28 mouse cellular contexts compared by ENCODE assay signal in the genomic region with DNA sequence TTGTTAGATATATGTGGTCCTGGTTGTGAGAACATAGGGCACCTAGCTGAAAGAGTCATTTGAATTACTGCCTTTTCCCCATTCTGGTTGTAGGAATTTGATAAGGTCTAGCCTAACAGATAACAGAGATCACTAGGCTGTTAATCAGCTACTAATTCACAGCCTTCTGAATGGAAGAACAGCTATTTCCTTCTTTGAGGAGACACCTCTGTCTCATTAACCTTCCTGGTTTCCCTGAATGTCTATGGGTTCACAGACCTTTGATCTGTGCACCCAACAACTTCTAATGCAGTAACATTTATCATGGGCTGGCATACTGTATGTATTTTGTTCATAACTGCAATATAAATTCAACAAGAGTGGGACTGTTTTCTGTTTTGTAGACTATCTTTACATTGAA.
"Had no signal": no experiment of that assay in that cellular context is flagged by ENCODE, and none has a peak within 500 bp of the region (broad histone marks: within the 10 kb centered on the region; RNA-seq: fewer than 3 reads in every experiment).

No protein-coding gene starts in this region.

- H3K4me3 ChIP-seq: embryonic facial prominence, embryonic 10.5 days; embryonic facial prominence, embryonic 12.5 days; embryonic facial prominence, embryonic 13.5 days; embryonic facial prominence, embryonic 15.5 days; erythroblast, embryonic 14.5 days; forebrain, embryonic 10.5 days; forebrain, embryonic 12.5 days; forebrain, embryonic 13.5 days; forebrain, embryonic 15.5 days; gastrocnemius, adult 2 months had no signal

- DNase-seq: cerebellum, adult 18-20 months; cerebellum, adult 2 months; cerebellum, adult 8-10 months; cerebellum, adult 9-10 months; cerebellum, adult 9-11 months; cerebellum, postnatal 10 days; cerebellum, postnatal 14 days; cerebellum, postnatal 25 days; cerebellum, postnatal 36 days; embryo, embryonic 11 days; forebrain, postnatal 0 days; gastrocnemius, adult 2 months; gastrocnemius, postnatal 10 days; gastrocnemius, postnatal 14 days; gastrocnemius, postnatal 25 days; gastrocnemius, postnatal 36 days; heart, adult 11 months had no signal

- H3K9me3 ChIP-seq: embryonic facial prominence, embryonic 10.5 days; embryonic facial prominence, embryonic 12.5 days; embryonic facial prominence, embryonic 13.5 days; embryonic facial prominence, embryonic 15.5 days; forebrain, embryonic 10.5 days; forebrain, embryonic 12.5 days; forebrain, embryonic 13.5 days; forebrain, embryonic 15.5 days had no signal

- H3K9ac ChIP-seq: embryonic facial prominence, embryonic 12.5 days; embryonic facial prominence, embryonic 13.5 days; embryonic facial prominence, embryonic 15.5 days; forebrain, embryonic 12.5 days; forebrain, embryonic 13.5 days; forebrain, embryonic 15.5 days; forebrain, postnatal 0 days had no signal

- H3K27ac ChIP-seq: embryonic facial prominence, embryonic 10.5 days; embryonic facial prominence, embryonic 12.5 days; embryonic facial prominence, embryonic 13.5 days; embryonic facial prominence, embryonic 15.5 days; forebrain, embryonic 10.5 days; forebrain, embryonic 12.5 days; forebrain, embryonic 13.5 days; forebrain, embryonic 15.5 days; gastrocnemius, adult 2 months had no signal

- ATAC-seq: forebrain, embryonic 13.5 days; forebrain, embryonic 14.5 days; forebrain, embryonic 15.5 days; forebrain, embryonic 16.5 days; forebrain, postnatal 0 days had no signal

- H3K27me3 ChIP-seq: embryonic facial prominence, embryonic 12.5 days; embryonic facial prominence, embryonic 13.5 days; embryonic facial prominence, embryonic 15.5 days; forebrain, embryonic 12.5 days; forebrain, embryonic 13.5 days; forebrain, embryonic 15.5 days had no signal

- H3K4me2 ChIP-seq: embryonic facial prominence, embryonic 12.5 days; embryonic facial prominence, embryonic 13.5 days; embryonic facial prominence, embryonic 15.5 days; forebrain, embryonic 12.5 days; forebrain, embryonic 13.5 days; forebrain, embryonic 15.5 days had no signal

- H3K4me1 ChIP-seq: embryonic facial prominence, embryonic 10.5 days; embryonic facial prominence, embryonic 12.5 days; embryonic facial prominence, embryonic 13.5 days; embryonic facial prominence, embryonic 15.5 days; forebrain, embryonic 10.5 days; forebrain, embryonic 12.5 days; forebrain, embryonic 13.5 days; forebrain, embryonic 15.5 days had no signal

- H3K36me3 ChIP-seq: embryonic facial prominence, embryonic 10.5 days; embryonic facial prominence, embryonic 12.5 days; embryonic facial prominence, embryonic 13.5 days; embryonic facial prominence, embryonic 15.5 days; forebrain, embryonic 10.5 days; forebrain, embryonic 12.5 days; forebrain, embryonic 15.5 days had no signal
